Mouse (Mus musculus) c-Kit-positive CD71-negative TER-119-negative erythroid progenitor cells, embryonic 14.5 days (primary cell): Measurements from ENCODE around the gene Olfr731.

Source experiments
- DNase-seq: peaks from one replicate; pipeline ENCODE4 v3.0.0-alpha.2; 2013; ENCODE audit warnings: low read depth

Gene Olfr731

DNA sequence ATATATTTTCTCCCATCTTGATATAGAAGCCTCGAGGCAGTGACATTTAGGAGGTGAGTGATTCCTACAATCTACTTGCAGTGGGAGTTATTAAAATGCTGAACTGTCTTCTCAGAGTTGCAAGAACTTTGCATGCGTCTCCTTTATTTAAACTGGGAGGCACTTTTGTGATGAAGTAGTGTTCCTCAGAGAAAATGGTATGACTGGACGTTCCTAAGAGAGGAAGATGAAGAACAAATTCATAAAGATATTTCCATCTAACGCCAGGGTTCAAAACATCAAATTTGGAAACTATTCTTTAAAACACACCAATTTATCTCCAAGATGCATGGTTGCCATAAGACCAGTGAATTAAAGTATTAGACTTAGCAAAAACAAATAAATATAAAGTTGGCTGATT lies at the start of gene Olfr731:
Olfr731 (minus strand) TSS at position 101 of the 400 bp plus-strand sequence.
- DNase-seq: no peak

DNA sequence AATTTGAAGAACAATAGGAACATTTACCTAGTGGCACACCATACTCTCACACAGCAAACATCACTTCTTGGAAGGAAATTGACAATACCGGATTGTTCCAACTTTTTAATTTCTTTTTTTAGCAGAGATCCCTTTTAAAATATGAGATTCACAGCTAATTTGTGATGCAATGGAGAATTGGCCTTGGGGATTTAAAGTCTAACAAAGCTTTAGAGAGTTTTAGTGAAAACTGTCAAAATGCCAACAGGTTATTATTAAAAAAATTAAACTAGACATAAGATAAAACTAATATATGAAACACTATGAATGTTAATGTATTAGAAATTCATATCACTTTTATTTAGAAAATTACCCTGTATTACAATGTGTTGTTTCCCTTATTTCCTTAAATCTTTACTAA lies 42.4 kb upstream of the Olfr731 start, which contains the start of gene Olfr732:
Olfr732 (minus strand) TSS at position 101 of the 400 bp plus-strand sequence.
- no peak for DNase-seq

DNA sequence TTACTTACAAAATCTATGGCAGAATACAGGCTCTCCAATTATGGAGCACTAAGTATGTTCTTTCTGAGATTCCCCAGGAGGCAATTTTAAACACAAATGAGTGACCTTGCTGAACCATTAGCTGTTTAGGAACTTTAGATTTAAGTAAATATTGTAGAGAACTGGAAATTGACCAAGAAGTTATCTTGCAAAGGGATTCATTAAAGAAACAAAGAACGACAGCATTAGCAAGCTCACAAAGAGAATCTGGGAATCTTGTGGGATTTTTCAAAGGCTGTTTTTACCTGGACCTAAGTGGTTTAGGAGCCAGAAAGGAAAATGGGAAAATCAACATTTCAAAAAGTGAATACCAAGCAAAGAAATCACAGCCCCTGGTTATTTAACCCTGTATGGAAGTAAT lies 53.6 kb downstream of the Olfr731 start, which contains the start of gene Olfr730:
Olfr730 (minus strand) TSS at position 101 of the 400 bp plus-strand sequence.
- DNase-seq: no peak
